Mouse (Mus musculus) midbrain, embryonic 13.5 days (tissue): Measurements from ENCODE around the gene Adgrl3. TPM values are rescaled to one million over a fixed set of nuclear protein-coding genes. Genes with fewer than 3 reads are reported as not detected.
A peak's percentile ranks its signal among the peaks of the same experiment; 100 is the strongest.

Experiments used
- ATAC-seq: fragments of 200-750 bp; cut with Nextera tagmentation; 2 replicates; pipeline ENCODE4 v1.8.0; 2017; ENCODE audit warnings: mild to moderate bottlenecking, moderate TSS enrichment, moderate library complexity
- H3K27ac ChIP-seq: fragments of 300-500 bp; sonication (generic); 2 replicates; pipeline ENCODE4 v1.5.1; 2015; ENCODE audit warnings: inconsistent platforms, mild to moderate bottlenecking, moderate library complexity
- H3K27me3 ChIP-seq: fragments of 300-500 bp; sonication (generic); 2 replicates; pipeline ENCODE4 v1.6.1; 2015; ENCODE audit warnings: mild to moderate bottlenecking, inconsistent platforms
- H3K36me3 ChIP-seq: fragments of 300-500 bp; sonication (generic); 2 replicates; pipeline ENCODE4 v1.6.1; 2015; ENCODE audit warnings: mild to moderate bottlenecking, inconsistent platforms
- H3K4me1 ChIP-seq: fragments of 300-500 bp; sonication (generic); replicated peaks from 2 replicates; pipeline ENCODE4 v1.6.1; 2015; ENCODE audit warnings: inconsistent platforms
- H3K4me2 ChIP-seq: fragments of 300-500 bp; sonication (generic); replicated peaks from 2 replicates; pipeline ENCODE4 v1.6.1; 2015; ENCODE audit warnings: moderate library complexity, mild to moderate bottlenecking, inconsistent platforms
- H3K4me3 ChIP-seq: fragments of 300-500 bp; sonication (generic); replicated peaks from 2 replicates; pipeline ENCODE4 v1.5.1; 2015; ENCODE audit warnings: mild to moderate bottlenecking, inconsistent platforms
- H3K9ac ChIP-seq: fragments of 300-500 bp; sonication (generic); replicated peaks from 2 replicates; pipeline ENCODE4 v1.6.1; 2015; ENCODE audit warnings: mild to moderate bottlenecking, inconsistent platforms
- H3K9me3 ChIP-seq: fragments of 300-500 bp; sonication (generic); 2 replicates; pipeline ENCODE4 v1.6.1; 2016; ENCODE audit warnings: mild to moderate bottlenecking, inconsistent platforms
- WGBS: fragments of 180-500 bp; shearing (Covaris S2); methylation state at CpG from one replicate; pipeline ENCODE4 v1.1.7; 2015; 5-methylcytosine and 5-hydroxymethylcytosine counted together
- microRNA-seq: library from miRNA; unstranded; fragments of <30 nt; microRNA quantifications from one replicate; pipeline ENCODE4, GENCODE M21; 2016
- polyA plus RNA-seq: library from polyadenylated mRNA; unstranded; fragments of >200 nt; fragmentation: Nextera tagmentation; extraction: Ambion mirVana; gene quantifications from 2 replicates; pipeline ENCODE4 v1.2.1, GENCODE M21; 2015

Adgrl3 gene
- polyA plus RNA-seq, 1 experiment from 2014 or later = 58.5 TPM

GRCm38 (mm10) chr5:81843798-81844197, 823.9 kb downstream of the Adgrl3 start:
- WGBS = 24% methylated on average over 4 of the region's 4 CpGs
- H3K4me3 ChIP-seq = no peak overlapping the region
- no peaks in the 10 kb centered on the region for H3K9me3 ChIP-seq
- no peaks in the 10 kb centered on the region for H3K27me3 ChIP-seq
- no peaks in the 10 kb centered on the region for H3K36me3 ChIP-seq
- ATAC-seq = peak; percentile 45; the same call in 1 of the 2 replicates
- H3K9ac ChIP-seq = no peak overlapping the region
- H3K27ac ChIP-seq = no peak overlapping the region
- H3K4me2 ChIP-seq = no peak overlapping the region
- peaks cover 2% of the 10 kb centered on the region; the same call in 1 of the 2 replicates for H3K4me1 ChIP-seq

- H3K4me1 ChIP-seq = no peaks in the 10 kb centered on the region
- H3K27me3 ChIP-seq = no peaks in the 10 kb centered on the region
- peaks cover 4% of the 10 kb centered on the region; the same call in 1 of the 2 replicates for H3K9me3 ChIP-seq
- H3K4me3 ChIP-seq = no peak overlapping the region
- H3K4me2 ChIP-seq = no peak overlapping the region
- H3K9ac ChIP-seq = no peak overlapping the region
- WGBS = 82% methylated on average over 6 of the region's 6 CpGs
- no peak overlapping the region for H3K27ac ChIP-seq
- H3K36me3 ChIP-seq = no peaks in the 10 kb centered on the region
- ATAC-seq = no peak
Measured at GRCm38 (mm10) chr5:81870336-81870735, 850.4 kb downstream of the Adgrl3 start.

Small RNA genes within 50 kb of the gene (microRNA-seq; reads per million reads assigned to microRNA genes)
- gene Gm22048 = not detected
